ENCODE assay signal across 8 mouse cellular contexts in genomic region chr19:8888511-8889385, GRCm38 (mm10). TPM values are rescaled to one million over a fixed set of nuclear protein-coding genes. Genes with fewer than 3 reads are reported as not detected.
A peak's percentile ranks its signal among the peaks of the same experiment; 100 is the strongest.
DNase-seq lines count a peak whose midpoint lies in the region; ATAC-seq and TF ChIP-seq lines count a peak whose summit lies in the region.

TSS of gene 1810009A15Rik (plus strand) at chr19:8888853.
TSS of gene Gm49416 (plus strand) at chr19:8888926.

- no peaks in the 10 kb centered on the region for H3K9me3 ChIP-seq in heart, embryonic 12.5 days (replicated peaks)
- H3K9me3 ChIP-seq in kidney, postnatal 0 days (replicated peaks; ENCODE audit: low read length): no peaks in the 10 kb centered on the region
- H3K9me3 ChIP-seq in liver, embryonic 11.5 days (ENCODE audit: control insufficient read depth, low read length): no peaks in the 10 kb centered on the region
- no peaks in the 10 kb centered on the region for H3K9me3 ChIP-seq in stomach, embryonic 14.5 days (ENCODE audit: control insufficient read depth, low read depth, low read length)

- peaks cover 14% of the 10 kb centered on the region for H3K36me3 ChIP-seq in heart, embryonic 12.5 days
- no peaks in the 10 kb centered on the region for H3K36me3 ChIP-seq in kidney, postnatal 0 days (ENCODE audit: insufficient read depth, low read length)
- H3K36me3 ChIP-seq in liver, embryonic 11.5 days (ENCODE audit: control insufficient read depth, insufficient read depth, low read length): peaks cover 4% of the 10 kb centered on the region; the same call in 1 of the 2 replicates
- H3K36me3 ChIP-seq in stomach, embryonic 14.5 days (ENCODE audit: control insufficient read depth, insufficient read depth, low read length): peaks cover 9% of the 10 kb centered on the region

- TF ChIP-seq CTCF in kidney, postnatal 0 days (IDR thresholded peaks at IDR 0.05; ENCODE audit: low read depth): no peak

- H3K4me1 ChIP-seq in heart, embryonic 12.5 days (replicated peaks): peaks cover 20% of the 10 kb centered on the region
- 0 out of 2 replicates have a peak, but pooled peaks cover 5% of the 10 kb centered on the region for H3K4me1 ChIP-seq in kidney, postnatal 0 days (replicated peaks; ENCODE audit: insufficient read depth, low read length)
- H3K4me1 ChIP-seq in liver, embryonic 11.5 days (replicated peaks; ENCODE audit: control insufficient read depth, insufficient read depth, low read length): peaks cover 6% of the 10 kb centered on the region; the same call in 1 of the 2 replicates
- H3K4me1 ChIP-seq in stomach, embryonic 14.5 days (ENCODE audit: control insufficient read depth, insufficient read depth, low read length): peaks cover 12% of the 10 kb centered on the region; the same call in 1 of the 2 replicates

- peak; percentile 93 for ATAC-seq in erythroblast, adult 5-6 weeks (replicated peaks; ENCODE audit: low FRiP score, poor library complexity, severe bottlenecking)
- peak; percentile 95 for ATAC-seq in heart, embryonic 12.5 days (ENCODE audit: insufficient number of reproducible peaks, low FRiP score)
- peak; percentile 96 for ATAC-seq in kidney, postnatal 0 days (replicated peaks; ENCODE audit: low FRiP score, low read depth)
- peak; percentile 86 for ATAC-seq in liver, embryonic 11.5 days (replicated peaks; ENCODE audit: low FRiP score)
- ATAC-seq in stomach, embryonic 14.5 days (ENCODE audit: insufficient number of reproducible peaks, insufficient read depth, low FRiP score, low read depth): peak; percentile 95

- DNase-seq in B cell, adult 2 months: peak; percentile 94 to 95
- peak; percentile 99 for DNase-seq in brain, adult 2 months (ENCODE audit: low read depth, low spot score)
- DNase-seq in kidney, postnatal 0 days (ENCODE audit: low spot score): peak; percentile 99
- DNase-seq in liver, embryonic 11.5 days (ENCODE audit: low spot score): peak; percentile 94
- DNase-seq in naive thymus-derived CD4-positive, alpha-beta T cell, adult 2 months (ENCODE audit: low read depth): peak; percentile 97

- peak within 1 kb of the TSS; percentile 84 for H3K27ac ChIP-seq in heart, embryonic 12.5 days (ENCODE audit: poor library complexity, severe bottlenecking)
- peak within 1 kb of the TSS; percentile 91 for H3K27ac ChIP-seq in kidney, postnatal 0 days
- H3K27ac ChIP-seq in liver, embryonic 11.5 days (ENCODE audit: low read depth, low read length): peak within 1 kb of the TSS; percentile 92
- peak within 1 kb of the TSS; percentile 89 for H3K27ac ChIP-seq in stomach, embryonic 14.5 days (ENCODE audit: low read length)

- H3K4me3 ChIP-seq in heart, embryonic 12.5 days: peak within 1 kb of the TSS; percentile 73
- peak within 1 kb of the TSS; percentile 70 for H3K4me3 ChIP-seq in kidney, postnatal 0 days (replicated peaks; ENCODE audit: low read depth, low read length)
- H3K4me3 ChIP-seq in liver, embryonic 11.5 days (ENCODE audit: low read depth, low read length): peak within 1 kb of the TSS; percentile 73
- H3K4me3 ChIP-seq in stomach, embryonic 14.5 days (ENCODE audit: low read depth, low read length): peak within 1 kb of the TSS; percentile 59

- H3K27me3 ChIP-seq in heart, embryonic 12.5 days (replicated peaks): no peaks in the 10 kb centered on the region
- H3K27me3 ChIP-seq in kidney, postnatal 0 days (ENCODE audit: insufficient read depth, low read length): no peaks in the 10 kb centered on the region
- H3K27me3 ChIP-seq in liver, embryonic 11.5 days (replicated peaks; ENCODE audit: control insufficient read depth, insufficient read depth, low read length): no peaks in the 10 kb centered on the region
- H3K27me3 ChIP-seq in stomach, embryonic 14.5 days (ENCODE audit: control insufficient read depth, insufficient read depth, low read length): no peaks in the 10 kb centered on the region

- WGBS in heart, embryonic 12.5 days: under 1% methylated on average over 58 of the region's 58 CpGs
- under 1% methylated on average over 58 of the region's 58 CpGs for WGBS in kidney, postnatal 0 days
- under 1% methylated on average over 58 of the region's 58 CpGs for WGBS in liver, embryonic 11.5 days
- under 1% methylated on average over 58 of the region's 58 CpGs for WGBS in stomach, embryonic 14.5 days

- H3K9ac ChIP-seq in heart, embryonic 12.5 days: peak within 1 kb of the TSS; percentile 89
- peak within 1 kb of the TSS; percentile 75 for H3K9ac ChIP-seq in kidney, postnatal 0 days (ENCODE audit: low read depth, low read length)
- peak within 1 kb of the TSS; percentile 93 for H3K9ac ChIP-seq in liver, embryonic 11.5 days (ENCODE audit: low read depth, low read length)
- H3K9ac ChIP-seq in stomach, embryonic 14.5 days (replicated peaks; ENCODE audit: low read depth, low read length): peak within 1 kb of the TSS; percentile 59

- H3K4me2 ChIP-seq in heart, embryonic 12.5 days: peak within 1 kb of the TSS; percentile 72
- H3K4me2 ChIP-seq in kidney, postnatal 0 days (ENCODE audit: low read length): peak within 1 kb of the TSS; percentile 72
- H3K4me2 ChIP-seq in liver, embryonic 11.5 days: peak within 1 kb of the TSS; percentile 88
- H3K4me2 ChIP-seq in stomach, embryonic 14.5 days (replicated peaks; ENCODE audit: low read depth, low read length): peak within 1 kb of the TSS; percentile 76

RNA-seq across cellular contexts. Expression of gene 1810009A15Rik, which starts in this region (rescaled TPM):
- 14.6 and 21.3 TPM in 2 replicates for total RNA-seq in erythroblast, adult 5-6 weeks (2015; ENCODE audit: low replicate concordance)
- 13.5 and 23.3 TPM in 2 replicates for total RNA-seq in erythroblast, adult 5-6 weeks (2017; ENCODE audit: low replicate concordance)
- polyA plus RNA-seq in heart, embryonic 12.5 days (2016; fragmentation: Nextera tagmentation; extraction: Ambion mirVana): 64.2 and 64.5 TPM in 2 replicates
- polyA plus RNA-seq in kidney, postnatal 0 days (2015; fragmentation: Nextera tagmentation; extraction: Ambion mirVana): 69.0 and 76.7 TPM in 2 replicates
- polyA plus RNA-seq in liver, embryonic 11.5 days (2014; fragmentation: Nextera tagmentation; extraction: Ambion mirVana): 163 and 171 TPM in 2 replicates
- 71.0 and 82.4 TPM in 2 replicates for polyA plus RNA-seq in stomach, embryonic 14.5 days (2014; fragmentation: Nextera tagmentation; extraction: Ambion mirVana)

RNA-seq across cellular contexts. Expression of gene Gm49416, which starts in this region (rescaled TPM):
- not detected in 2 replicates for total RNA-seq in erythroblast, adult 5-6 weeks (2015; ENCODE audit: low replicate concordance)
- total RNA-seq in erythroblast, adult 5-6 weeks (2017; ENCODE audit: low replicate concordance): not detected in 2 replicates
- polyA plus RNA-seq in heart, embryonic 12.5 days (2016; fragmentation: Nextera tagmentation; extraction: Ambion mirVana): not detected in 2 replicates
- not detected in 2 replicates for polyA plus RNA-seq in kidney, postnatal 0 days (2015; fragmentation: Nextera tagmentation; extraction: Ambion mirVana)
- not detected in 2 replicates for polyA plus RNA-seq in liver, embryonic 11.5 days (2014; fragmentation: Nextera tagmentation; extraction: Ambion mirVana)
- not detected in 2 replicates for polyA plus RNA-seq in stomach, embryonic 14.5 days (2014; fragmentation: Nextera tagmentation; extraction: Ambion mirVana)

Comparison
In these comparisons a context has a peak if more than half of its experiments do, and no peak if none do; other contexts are left out.
1. Peak in every context shown above with its lines: DNase-seq, ATAC-seq, H3K4me3 ChIP-seq and H3K27ac ChIP-seq.